Mouse (Mus musculus): ENCODE measurements at regions not wholly inside any gene's neighbourhood (a gene's known extent, or its start where the extent isn't known, plus 50 kb on each side); places are given as distances from the start of the nearest gene placed in this dataset.

DNA sequence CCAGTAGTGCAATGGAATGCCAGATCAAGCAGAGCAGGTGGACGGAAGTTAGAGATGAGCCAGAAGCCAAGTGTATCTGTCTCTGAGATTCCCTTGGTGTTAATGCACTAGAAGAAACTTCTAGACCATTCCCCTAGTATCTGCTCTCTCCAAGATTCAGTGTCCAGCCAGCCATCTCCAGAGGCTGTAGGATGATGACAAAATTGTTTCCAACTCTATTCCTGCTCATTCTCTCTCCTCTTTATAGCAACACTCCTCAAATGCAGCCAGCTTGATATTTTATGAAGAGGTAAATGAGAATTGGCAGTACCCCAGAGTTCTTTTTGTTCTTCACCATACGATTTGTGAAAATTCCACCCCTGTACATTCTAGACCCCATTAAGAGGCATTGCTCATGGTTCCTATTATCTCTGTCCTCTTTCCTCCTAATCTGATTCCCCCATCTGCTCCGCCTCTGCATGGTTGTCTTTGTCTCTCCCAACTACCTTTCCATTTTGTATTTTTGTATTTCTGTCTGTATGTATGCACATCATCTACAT is 385.3 kb downstream of the Cdk5rap2 start:
- no peak overlapping the region for H3K27ac ChIP-seq
- TF ChIP-seq CTCF (conservative IDR thresholded peaks at IDR 0.05), result no peak
- no peak for DNase-seq (ENCODE audit: low spot score in 2 of 2)
- no peak overlapping the region for H3K4me3 ChIP-seq

DNA sequence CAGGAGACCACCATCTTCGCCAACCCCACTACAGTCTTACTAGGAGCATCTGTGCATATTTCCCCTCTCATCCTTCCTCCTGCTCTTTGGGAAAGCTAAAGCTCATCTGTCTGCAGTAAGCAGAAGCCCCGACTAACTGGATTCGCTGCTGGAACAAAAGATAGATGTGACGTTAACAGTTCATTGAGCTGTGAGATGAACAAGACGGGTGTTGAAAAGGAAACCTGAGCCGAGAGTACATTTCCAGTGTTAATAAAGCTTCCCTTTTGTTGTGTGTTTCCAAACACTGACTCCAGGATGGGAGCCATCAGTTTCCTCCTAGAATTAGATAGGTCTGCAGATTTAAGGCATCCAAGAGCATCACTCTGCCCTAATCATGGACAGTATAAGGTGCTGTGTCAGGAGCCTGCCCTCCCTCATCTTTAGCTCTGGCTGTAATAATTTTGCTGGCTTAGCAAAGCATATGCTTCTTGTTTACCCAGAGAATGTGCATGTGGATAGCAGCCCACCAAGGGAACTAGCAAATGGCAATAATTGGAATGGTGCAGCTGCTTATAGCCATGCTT is 389.3 kb downstream of the Cdk5rap2 start:
- TF ChIP-seq CTCF (conservative IDR thresholded peaks at IDR 0.05), result no peak
- DNase-seq (ENCODE audit: low spot score in 2 of 2), result no peak
- Histone ChIP-seq H3K27ac (no peak overlapping the region), H3K4me3 (no peak overlapping the region)

DNA sequence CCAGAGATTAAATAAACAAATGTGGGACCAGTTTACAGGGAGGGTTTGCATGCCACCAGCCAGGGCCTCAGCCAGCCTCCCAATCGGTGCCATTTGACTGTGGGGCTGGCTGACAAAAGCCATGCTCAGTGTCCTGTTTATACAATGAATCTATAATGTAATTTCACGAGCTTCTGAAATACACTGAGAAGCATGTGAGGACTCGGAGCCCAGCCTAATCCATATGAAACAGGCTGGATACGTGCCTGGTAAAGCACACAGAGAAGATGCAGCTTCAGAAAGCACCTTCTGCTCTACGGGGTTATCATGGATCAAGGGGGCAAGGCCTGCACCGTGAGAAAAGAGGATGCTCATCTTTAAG is 398.0 kb downstream of the Cdk5rap2 start:
- Histone ChIP-seq H3K27ac (no peak overlapping the region), H3K4me3 (no peak overlapping the region)
- DNase-seq (ENCODE audit: low spot score in 2 of 2), result no peak
- TF ChIP-seq CTCF (conservative IDR thresholded peaks at IDR 0.05), result no peak

- Histone ChIP-seq H3K27ac (no peak overlapping the region), H3K4me3 (no peak overlapping the region)
- no peak for TF ChIP-seq CTCF (conservative IDR thresholded peaks at IDR 0.05)
- DNase-seq (ENCODE audit: low spot score in 2 of 2), result no peak
Measured at GRCm38 (mm10) chr4:70011491-70012219, 398.6 kb downstream of the Cdk5rap2 start.

GRCm38 (mm10) chr4:70010466-70010865 is 399.8 kb downstream of the Cdk5rap2 start:
- no peak for TF ChIP-seq CTCF (conservative IDR thresholded peaks at IDR 0.05)
- H3K4me3 ChIP-seq, result no peak overlapping the region
- DNase-seq (ENCODE audit: low spot score in 2 of 2), result no peak
- H3K27ac ChIP-seq, result no peak overlapping the region

DNA sequence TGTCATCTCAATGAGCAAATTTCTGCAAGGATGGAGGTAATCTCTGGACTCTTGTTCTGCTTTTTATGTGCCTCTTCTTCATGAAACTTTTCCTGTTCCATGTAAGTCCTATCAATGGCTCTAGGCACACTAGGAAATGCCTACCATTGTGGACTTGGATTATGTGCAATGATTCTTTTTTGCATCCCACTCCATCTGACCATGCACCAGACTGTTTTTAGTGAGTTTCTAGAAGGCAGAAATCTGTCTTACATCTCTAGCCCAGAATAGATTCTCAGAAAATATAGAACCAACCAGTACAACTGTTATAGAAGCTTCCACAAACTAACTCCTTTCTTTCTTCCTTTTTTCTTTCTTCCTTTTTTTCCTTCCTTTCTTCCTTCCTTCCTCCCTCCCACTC is 405.3 kb downstream of the Cdk5rap2 start:
- H3K27ac ChIP-seq, result no peak overlapping the region
- H3K4me3 ChIP-seq, result no peak overlapping the region
- no peak for TF ChIP-seq CTCF (conservative IDR thresholded peaks at IDR 0.05)
- no peak for DNase-seq (ENCODE audit: low spot score in 2 of 2)

- Histone ChIP-seq H3K27ac (no peak overlapping the region), H3K4me3 (no peak overlapping the region)
- DNase-seq (ENCODE audit: low spot score in 2 of 2), result no peak
- no peak for TF ChIP-seq CTCF (conservative IDR thresholded peaks at IDR 0.05)
Measured at GRCm38 (mm10) chr4:69993226-69993625, 417.0 kb downstream of the Cdk5rap2 start.

- no peak for TF ChIP-seq CTCF (conservative IDR thresholded peaks at IDR 0.05)
- no peak overlapping the region for H3K4me3 ChIP-seq
- H3K27ac ChIP-seq, result no peak overlapping the region
- no peak for DNase-seq (ENCODE audit: low spot score in 2 of 2)
Measured at GRCm38 (mm10) chr4:69974208-69974607, 436.0 kb downstream of the Cdk5rap2 start.

DNA sequence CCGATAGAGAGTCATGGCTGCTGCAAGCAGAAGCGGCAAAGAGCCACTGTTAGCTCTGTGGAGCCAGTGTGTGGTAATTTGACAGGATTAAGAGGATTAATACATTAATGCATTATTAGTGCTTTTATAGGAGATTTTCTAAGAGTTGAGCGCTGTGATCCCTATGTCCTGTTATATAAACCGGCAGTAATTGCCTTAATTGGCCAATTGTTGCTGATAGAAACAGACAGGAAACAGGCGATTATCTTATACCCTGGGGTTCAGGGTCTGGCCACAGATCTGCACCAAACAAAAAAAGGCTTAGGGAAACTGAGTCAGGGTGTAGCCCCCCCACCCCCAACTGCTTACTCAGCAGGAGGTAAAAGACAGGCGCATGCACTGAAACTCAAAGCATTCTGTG is 436.7 kb downstream of the Cdk5rap2 start:
- no peak for DNase-seq (ENCODE audit: low spot score in 2 of 2)
- Histone ChIP-seq H3K4me3 (no peak overlapping the region), H3K27ac (no peak overlapping the region)
- no peak for TF ChIP-seq CTCF (conservative IDR thresholded peaks at IDR 0.05)

- Histone ChIP-seq H3K27ac (no peak overlapping the region), H3K4me3 (no peak overlapping the region)
- peak; percentile 64 for TF ChIP-seq CTCF (conservative IDR thresholded peaks at IDR 0.05)
- DNase-seq (ENCODE audit: low spot score in 2 of 2), result no peak
Measured at GRCm38 (mm10) chr4:69971721-69972120, 438.5 kb downstream of the Cdk5rap2 start.

GRCm38 (mm10) chr4:69968424-69968823 is 441.8 kb downstream of the Cdk5rap2 start:
- Histone ChIP-seq H3K4me3 (no peak overlapping the region), H3K27ac (peak overlapping the region; percentile 65)
- TF ChIP-seq CTCF (conservative IDR thresholded peaks at IDR 0.05), result no peak
- DNase-seq (ENCODE audit: low spot score in 2 of 2), result no peak
